Mouse (Mus musculus): ENCODE results near the gene Rom1. TPM values are rescaled to one million over a fixed set of nuclear protein-coding genes. Genes with fewer than 3 reads are reported as not detected.
"Not testable (repeated sequence)": the region's sequence is repeated elsewhere in the genome, so short reads cannot be mapped to it uniquely, and the experiment has no call there.

Gene Rom1
- total RNA-seq, 2 experiments from 2014 or later, result 4.2 to 5.6 TPM

DNA sequence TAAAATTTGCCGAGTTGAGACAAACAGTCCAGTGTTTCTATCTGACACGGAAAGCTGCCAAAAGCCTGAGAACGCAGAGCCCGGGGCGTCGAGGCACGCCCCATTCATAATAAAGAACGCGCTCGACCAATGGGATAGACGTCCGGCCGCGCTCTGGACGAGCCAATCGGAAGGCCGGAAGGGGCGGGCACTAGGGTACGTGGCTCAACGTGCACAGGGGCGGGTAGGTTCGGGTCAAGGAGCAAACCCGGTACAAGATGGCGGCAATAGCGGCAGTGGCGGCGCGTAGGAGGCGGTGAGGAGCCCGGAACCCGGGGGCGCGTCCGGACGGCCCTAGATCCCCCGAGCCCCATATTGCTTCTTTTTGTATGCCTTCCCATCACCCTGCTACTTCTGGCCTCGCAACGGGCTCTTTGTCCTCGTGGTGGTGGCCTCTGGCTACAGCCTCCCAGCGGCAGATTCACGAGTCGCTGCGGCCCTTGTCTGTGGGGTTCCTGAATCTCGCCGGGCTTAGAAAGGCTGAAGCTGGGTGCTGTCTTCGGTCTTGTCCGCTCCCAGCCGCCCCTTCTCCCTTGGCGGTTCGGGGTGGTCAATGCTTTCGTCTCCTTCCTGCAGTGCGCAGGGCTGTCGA, 31.2 kb downstream of the Rom1 start, which contains the start of gene Ganab:
Ganab (plus strand) TSS at position 207 of the 631 bp plus-strand sequence.
- peak; percentile 91 for DNase-seq

DNA sequence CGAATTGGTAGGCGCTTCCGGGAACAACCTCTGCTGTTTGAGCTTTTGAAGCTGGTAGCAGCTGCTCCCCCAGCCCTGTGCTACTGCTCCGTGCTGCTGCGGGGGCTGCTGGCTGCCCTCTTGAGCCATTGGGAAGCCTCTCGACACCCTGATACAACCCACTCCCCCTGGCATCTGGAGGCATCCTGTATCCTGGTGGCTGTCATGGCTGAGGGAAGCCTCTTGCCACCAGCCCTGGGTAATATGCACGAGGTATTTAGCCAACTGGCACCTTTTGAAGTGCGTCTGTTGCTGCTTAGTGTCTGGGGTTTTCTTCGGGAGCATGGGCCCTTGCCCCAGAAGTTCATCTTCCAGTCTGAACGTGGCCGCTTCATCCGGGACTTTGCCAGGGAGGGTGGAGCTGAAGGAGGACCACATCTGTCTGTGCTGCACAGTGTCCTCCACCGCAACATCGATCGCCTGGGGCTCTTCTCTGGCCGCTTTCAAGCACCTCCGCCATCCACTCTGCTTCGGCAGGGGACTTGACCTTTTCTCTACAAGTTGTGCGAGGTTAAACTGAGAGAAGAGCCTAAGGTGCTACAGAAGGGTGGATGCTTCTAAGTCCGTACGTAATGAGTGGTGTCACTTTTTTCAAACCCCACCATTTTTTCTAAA, 31.8 kb downstream of the Rom1 start:
- DNase-seq, result peak; percentile 58

DNA sequence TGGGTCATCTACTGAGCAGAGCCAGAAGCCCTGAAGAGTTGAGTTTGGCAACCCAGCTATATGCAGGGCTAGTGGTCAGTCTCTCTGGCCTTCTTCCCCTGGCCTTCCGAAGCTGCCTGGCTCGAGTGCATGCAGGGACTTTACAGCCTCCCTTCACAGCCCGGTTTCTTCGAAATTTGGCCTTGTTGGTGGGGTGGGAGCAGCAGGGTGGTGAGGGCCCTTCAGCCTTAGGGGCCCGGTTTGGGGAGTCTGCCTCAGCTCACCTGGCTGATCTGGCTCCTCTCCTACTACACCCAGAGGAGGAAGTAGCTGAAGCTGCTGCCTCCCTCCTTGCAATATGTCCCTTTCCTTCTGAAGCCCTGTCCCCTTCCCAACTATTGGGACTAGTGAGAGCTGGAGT, 32.9 kb downstream of the Rom1 start:
- not testable (repeated sequence) for DNase-seq

DNA sequence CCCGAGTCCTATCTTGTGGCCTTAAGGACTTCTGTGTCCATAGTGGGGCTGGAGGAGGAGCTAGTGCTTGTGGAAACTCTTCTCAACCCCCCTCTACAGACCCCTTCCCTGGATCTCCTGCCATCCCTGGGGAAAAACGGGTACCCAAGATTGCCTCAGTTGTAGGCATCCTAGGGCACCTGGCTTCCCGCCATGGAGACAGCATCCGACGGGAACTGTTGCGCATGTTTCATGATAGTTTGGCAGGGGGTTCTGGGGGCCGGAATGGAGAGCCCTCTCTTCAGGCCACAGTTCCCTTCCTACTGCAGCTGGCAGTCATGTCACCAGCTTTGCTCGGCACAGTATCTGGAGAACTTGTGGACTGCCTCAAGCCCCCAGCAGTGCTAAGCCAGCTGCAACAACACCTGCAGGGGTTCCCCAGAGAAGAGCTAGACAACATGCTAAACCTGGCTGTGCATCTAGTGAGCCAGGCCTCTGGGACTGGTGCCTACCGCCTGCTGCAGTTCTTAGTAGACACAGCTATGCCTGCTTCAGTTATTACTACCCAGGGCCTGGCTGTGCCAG, 33.7 kb downstream of the Rom1 start:
- DNase-seq, result no peak

DNA sequence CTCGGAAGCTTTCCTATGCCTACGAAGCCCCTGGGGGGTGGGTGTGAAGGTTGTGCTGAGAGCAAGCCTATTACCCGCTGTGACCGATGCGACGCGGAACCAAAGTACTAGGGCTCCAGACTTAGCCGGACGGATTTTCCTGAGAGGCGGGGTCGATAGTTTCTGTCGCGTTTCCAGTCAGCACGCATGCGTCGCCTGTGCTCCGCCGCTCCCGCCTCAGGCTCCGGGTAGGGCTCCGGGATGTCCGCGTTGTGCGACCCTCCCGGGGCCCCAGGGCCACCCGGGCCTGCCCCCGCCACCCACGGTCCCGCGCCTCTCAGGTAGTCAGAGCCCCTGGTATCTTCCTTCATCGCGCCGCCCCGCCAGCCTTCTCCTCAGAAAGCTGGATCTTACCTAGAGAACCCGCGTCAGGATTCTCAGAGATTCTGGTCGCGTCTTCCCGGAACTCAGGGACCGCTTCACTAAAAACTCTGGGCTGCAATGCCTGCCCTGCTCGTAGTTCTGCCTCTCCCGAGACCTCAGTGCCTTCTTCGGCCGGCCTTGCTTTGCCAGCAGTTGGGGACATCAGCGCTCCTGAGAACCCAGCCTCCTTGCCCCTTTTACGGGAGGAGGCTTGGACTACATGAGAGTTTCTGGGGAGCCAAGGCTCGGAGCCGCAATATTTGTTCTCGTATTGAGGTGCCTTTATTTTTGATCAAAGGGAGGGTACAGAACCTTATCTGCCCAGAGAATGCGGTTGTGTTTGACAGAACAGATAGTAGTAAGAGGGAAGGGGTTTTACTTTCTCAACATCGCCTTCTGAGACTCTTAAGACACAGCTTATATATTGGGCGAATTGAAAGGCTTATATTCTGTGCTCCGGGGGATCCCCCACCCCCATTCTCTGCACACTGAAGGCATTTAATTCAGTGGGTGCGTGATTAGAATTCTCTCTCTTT, 36.1 kb downstream of the Rom1 start, which contains the start of gene Ints5:
Ints5 (plus strand) TSS at position 177 of the 938 bp plus-strand sequence.
- peak; percentile 80 for DNase-seq

DNA sequence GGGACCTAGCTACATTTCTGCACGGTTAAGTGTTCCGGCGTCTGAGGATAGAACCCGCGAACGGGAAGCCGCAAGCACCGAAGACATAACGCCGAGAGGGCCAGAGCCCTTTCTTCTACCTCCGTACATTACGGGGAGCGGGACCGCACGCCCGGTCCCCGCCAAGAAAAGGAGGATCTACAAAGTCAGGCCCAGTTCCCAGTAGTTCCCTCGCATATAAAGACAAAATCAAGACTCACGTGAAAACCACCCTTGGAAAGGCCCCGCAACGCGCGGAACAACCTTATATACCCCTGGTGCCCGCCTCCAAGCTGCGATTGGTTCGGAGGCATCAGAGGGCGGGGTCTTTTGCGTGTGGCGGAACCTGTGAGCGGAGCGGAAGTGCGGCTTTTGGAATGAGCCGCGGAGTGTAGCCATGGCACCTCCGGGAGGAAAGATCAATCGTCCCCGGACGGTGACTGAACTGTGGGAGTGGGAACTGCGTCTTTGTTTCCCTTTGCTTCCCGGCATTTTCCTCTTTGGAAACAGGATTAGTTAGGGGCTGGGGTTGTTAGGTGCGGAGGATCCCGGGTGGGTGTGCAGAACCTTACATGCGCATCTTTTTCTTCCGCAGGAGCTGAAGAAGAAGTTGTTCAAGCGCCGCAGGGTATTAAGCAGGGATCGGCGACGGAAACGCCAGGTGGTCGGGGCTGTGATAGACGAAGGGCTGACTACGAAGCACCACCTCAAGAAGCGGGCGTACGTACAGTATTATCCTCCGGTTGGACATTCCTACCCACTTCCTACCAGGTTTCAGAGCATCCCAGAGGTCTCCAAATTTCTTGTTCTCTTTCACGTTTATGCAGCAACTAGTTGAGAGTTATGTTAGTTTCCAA, 40.4 kb downstream of the Rom1 start, which contains the start of the genes 1810009A15Rik and Gm49416:
1810009A15Rik (plus strand) TSS at position 343 of the 875 bp plus-strand sequence.
Gm49416 (plus strand) TSS at position 416 of the 875 bp plus-strand sequence.
- peak; percentile 91 for DNase-seq

DNA sequence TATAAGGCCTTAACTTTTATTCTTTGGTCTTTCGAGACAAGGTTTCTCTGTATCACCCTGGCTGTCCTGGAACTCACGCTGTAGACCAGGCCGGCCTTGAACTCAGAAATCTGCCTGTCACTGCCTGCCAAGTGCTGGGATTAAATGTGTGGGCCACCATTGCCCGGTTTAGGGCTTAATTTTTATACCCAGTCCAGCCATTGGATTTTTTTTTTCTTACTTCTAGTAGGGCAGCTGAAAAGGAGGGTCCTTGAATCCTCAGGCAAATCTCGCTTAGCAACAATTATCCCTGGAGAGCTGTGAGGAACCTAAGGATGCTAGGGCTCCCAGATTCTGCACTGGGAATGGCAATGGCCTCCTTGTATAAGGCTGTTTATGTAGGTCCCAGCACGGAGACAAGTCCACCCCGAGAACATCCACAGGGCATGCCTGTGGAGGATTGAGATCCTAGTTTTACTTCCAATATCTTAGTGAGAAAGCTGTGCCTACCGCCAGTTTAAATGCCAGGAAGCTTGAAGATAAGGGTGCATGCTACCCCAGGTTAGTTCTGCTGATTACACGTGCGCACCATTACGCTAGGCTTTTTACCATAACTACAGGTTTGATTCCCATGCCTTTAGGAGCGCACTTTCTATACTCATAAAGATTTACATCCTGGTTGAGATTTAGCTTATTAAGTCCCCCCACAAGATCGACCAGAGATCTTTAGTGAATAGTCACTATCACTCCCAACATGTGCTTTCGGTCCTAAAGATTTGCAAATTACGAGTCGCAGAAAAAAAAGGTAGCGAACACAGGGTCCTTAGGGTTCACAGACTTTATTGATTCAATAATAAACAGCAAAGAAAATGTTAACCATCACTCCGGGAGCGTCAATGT, 41.3 kb downstream of the Rom1 start:
- no peak for DNase-seq

DNA sequence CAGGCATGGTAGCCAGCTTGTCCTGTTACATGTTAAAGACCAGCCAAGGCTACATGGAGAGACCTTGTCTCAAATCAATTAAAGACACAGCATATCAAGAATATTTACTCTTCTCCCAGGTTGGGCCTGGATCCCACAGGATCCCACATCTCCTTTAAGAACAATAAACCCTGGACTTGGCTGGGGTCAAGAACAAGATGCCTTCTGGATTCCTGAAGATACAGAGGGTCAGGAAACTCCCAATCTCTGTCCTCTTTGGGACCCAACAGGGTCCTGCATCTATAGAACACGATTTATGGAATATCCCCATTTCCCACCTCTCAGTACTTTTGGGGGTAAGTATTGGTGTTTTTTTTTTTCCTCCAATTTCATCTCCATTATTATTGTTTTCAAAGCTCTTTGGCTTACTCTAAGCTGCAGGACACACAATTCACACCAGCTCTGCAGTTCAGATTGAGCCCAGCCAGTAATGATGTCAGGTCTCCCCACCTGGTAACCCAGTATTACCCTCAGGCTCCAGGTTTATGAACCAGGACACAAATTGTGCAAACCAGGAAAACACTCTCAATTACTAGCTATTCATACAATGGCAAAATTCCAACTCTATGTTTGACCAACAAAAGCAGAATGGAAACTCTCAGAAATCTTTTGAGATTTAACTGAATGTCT, 42.1 kb downstream of the Rom1 start:
- no peak for DNase-seq

DNA sequence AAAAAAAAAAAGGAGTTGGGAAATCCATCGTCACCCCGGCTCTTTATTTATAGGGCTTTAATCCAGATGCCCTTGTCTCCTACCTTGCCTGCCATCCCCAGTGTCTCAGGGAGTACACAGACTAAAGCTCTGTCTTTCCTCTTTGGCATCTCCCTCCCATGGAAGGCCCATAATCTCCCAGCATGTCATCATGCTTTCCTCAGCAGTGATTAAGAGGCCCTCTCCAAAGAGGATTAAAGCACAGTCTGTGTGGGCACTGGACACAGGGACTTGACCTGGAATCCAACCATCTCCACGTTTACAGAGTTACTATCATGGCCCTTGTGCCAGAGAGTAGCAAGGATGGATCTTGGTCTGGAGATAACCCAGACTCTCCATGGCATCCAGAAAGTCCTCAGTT, 45.5 kb downstream of the Rom1 start, which contains the start of the genes Lbhd1 and Gm49403:
Lbhd1 (plus strand) TSS at position 117 of the 400 bp plus-strand sequence.
Gm49403 (plus strand) TSS at position 315 of the 400 bp plus-strand sequence.
- no peak for DNase-seq

DNA sequence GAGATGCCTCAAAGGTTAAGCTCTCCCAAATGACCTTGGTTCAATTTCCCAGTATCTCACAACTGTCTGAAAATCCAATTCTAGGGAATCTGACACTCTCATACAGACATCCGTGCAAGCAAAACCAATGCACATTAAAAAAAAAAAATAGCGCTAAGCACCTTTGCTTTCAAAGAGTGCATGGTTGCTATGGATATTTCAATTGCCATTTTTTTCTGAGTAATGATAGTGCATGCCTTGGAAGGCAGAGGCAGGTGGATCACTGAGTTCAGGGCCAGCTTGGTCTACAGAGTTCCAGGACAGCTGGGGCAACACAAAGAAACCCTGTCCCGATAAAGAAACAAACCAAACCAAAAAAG, 48.1 kb downstream of the Rom1 start:
- DNase-seq, result no peak

DNA sequence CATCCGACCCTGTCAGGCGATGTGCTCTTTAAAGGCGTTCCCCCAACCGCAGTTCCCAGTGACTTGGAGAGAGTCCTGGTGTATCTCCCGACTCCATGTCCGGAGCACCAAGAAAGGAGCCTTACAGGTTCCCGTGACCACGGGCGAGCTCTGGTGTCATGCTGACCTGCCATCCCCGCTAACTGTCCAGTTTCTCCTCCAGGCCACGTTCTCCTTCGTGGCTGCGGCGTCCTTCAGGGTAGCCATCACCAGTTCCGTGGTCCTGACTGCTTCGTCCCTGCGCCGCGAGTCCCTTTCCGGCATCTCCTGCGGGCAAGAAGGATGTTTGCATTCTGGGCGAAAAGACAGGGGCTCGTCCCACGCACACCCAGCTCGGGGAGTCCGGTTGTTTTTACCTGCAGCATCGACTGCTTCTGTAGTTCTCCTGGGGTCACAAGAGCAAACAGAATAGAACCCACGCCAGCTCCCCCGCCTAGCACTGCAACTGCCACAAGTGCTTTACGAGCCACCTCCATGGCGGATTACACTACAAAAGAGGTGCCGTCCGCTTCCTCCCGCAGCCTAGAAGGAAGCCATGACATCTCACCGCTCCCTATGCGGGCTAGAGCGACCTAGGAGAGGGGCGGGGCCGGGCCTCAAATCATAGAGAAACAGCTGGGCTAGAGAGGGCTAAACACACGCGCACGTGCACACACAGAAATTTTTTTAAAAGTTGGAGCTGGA, 48.7 kb downstream of the Rom1 start, which contains the start of gene Uqcc3:
Uqcc3 (minus strand) TSS at position 613 of the 723 bp plus-strand sequence.
- DNase-seq, result peak; percentile 84

Small RNA genes within 50 kb of the gene (microRNA-seq; reads per million reads assigned to microRNA genes)
- gene Mir5136, result 0 to 0.25 reads per million in 2 experiments

Other genes starting within 250 kb of the Rom1 start
- gene Slc3a2, start 206.0 kb downstream of the Rom1 start, total RNA-seq (2021), result 10 to 100 TPM; 29.4 to 36.7 TPM
- 10 to 100 TPM; 26.5 to 27.4 TPM for gene Wdr74, start 193.5 kb downstream of the Rom1 start, total RNA-seq (2021)
- gene 1700092M07Rik, start 188.6 kb downstream of the Rom1 start, total RNA-seq (2021), result under 1 TPM in 1 of 2 experiments, not detected in 1; 0.65 TPM
- gene Stx5a, start 187.9 kb downstream of the Rom1 start, total RNA-seq (2021), result 10 to 100 TPM; 35.6 to 46.3 TPM
- gene Nxf1, start 172.3 kb downstream of the Rom1 start, total RNA-seq (2021), result 10 to 100 TPM; 40.8 to 61.8 TPM
- 10 to 100 TPM; 81.9 to 82.5 TPM for gene Tmem223, start 158.4 kb downstream of the Rom1 start, total RNA-seq (2021)
- gene Tmem179b, start 154.9 kb downstream of the Rom1 start, total RNA-seq (2021), result 10 to 100 TPM; 13.6 to 14.1 TPM
- 10 to 100 TPM in 1 of 2 experiments, 1 to 10 TPM in 1; 8.5 to 12.0 TPM for gene Taf6l, start 142.9 kb downstream of the Rom1 start, total RNA-seq (2021)
- 10 to 100 TPM; 40.9 to 45.1 TPM for gene Polr2g, start 130.8 kb downstream of the Rom1 start, total RNA-seq (2021)
- gene Zbtb3, start 126.8 kb downstream of the Rom1 start, total RNA-seq (2021), result 1 to 10 TPM; 1.0 to 1.4 TPM
- 10 to 100 TPM; 11.8 to 15.7 TPM for gene Ttc9c, start 110.0 kb downstream of the Rom1 start, total RNA-seq (2021)
- gene Hnrnpul2, start 109.3 kb downstream of the Rom1 start, total RNA-seq (2021), result 10 to 100 TPM; 42.2 to 47.8 TPM
- gene AC129217.1, start 99.6 kb downstream of the Rom1 start, total RNA-seq (2021), result not detected
- 10 to 100 TPM; 16.8 to 19.5 TPM for gene Bscl2, start 91.9 kb downstream of the Rom1 start, total RNA-seq (2021)
- under 1 TPM; 0.66 to 0.77 TPM for gene Gng3, start 90.2 kb downstream of the Rom1 start, total RNA-seq (2021)
- gene Lrrn4cl, start 78.6 kb downstream of the Rom1 start, total RNA-seq (2021), result 10 to 100 TPM; 11.5 to 14.0 TPM
- 100 to 1,000 TPM; 169 to 172 TPM for gene Ubxn1, start 57.9 kb downstream of the Rom1 start, total RNA-seq (2021)
- 10 to 100 TPM; 55.2 to 58.1 TPM for gene Uqcc3, start 48.4 kb downstream of the Rom1 start, total RNA-seq (2021)
- gene Lbhd1, start 45.6 kb downstream of the Rom1 start, total RNA-seq (2021), result 10 to 100 TPM in 1 of 2 experiments, 1 to 10 TPM in 1; 7.2 to 11.8 TPM
- not detected for gene Gm49403, start 45.4 kb downstream of the Rom1 start, total RNA-seq (2021)
- gene 1810009A15Rik, start 40.5 kb downstream of the Rom1 start, total RNA-seq (2021), result 10 to 100 TPM; 25.6 to 29.6 TPM
- gene Gm49416, start 40.4 kb downstream of the Rom1 start, total RNA-seq (2021), result 1 to 10 TPM in 1 of 2 experiments, not detected in 1; 3.3 TPM
- 10 to 100 TPM; 10.7 to 14.6 TPM for gene Ints5, start 36.4 kb downstream of the Rom1 start, total RNA-seq (2021)
- 10 to 100 TPM; 42.1 to 58.8 TPM for gene Ganab, start 31.3 kb downstream of the Rom1 start, total RNA-seq (2021)
- 10 to 100 TPM; 23.4 to 27.6 TPM for gene B3gat3, start 9.0 kb downstream of the Rom1 start, total RNA-seq (2021)
- gene Eml3, start 196 bp upstream of the Rom1 start, total RNA-seq (2021), result 10 to 100 TPM; 11.7 to 15.9 TPM
- gene Mta2, start 12.5 kb upstream of the Rom1 start, total RNA-seq (2021), result 10 to 100 TPM; 37.7 to 49.7 TPM
- 10 to 100 TPM in 1 of 2 experiments, 1 to 10 TPM in 1; 9.1 to 11.2 TPM for gene Tut1, start 24.5 kb upstream of the Rom1 start, total RNA-seq (2021)
- 100 to 1,000 TPM; 640 to 671 TPM for gene Eef1g, start 37.7 kb upstream of the Rom1 start, total RNA-seq (2021)
- 100 to 1,000 TPM; 235 to 267 TPM for gene Ahnak, start 59.9 kb upstream of the Rom1 start, total RNA-seq (2021)
- gene Scgb1a1, start 158.6 kb upstream of the Rom1 start, total RNA-seq (2021), result under 1 TPM in 1 of 2 experiments, not detected in 1; 0.63 TPM
- gene Asrgl1, start 206.3 kb upstream of the Rom1 start, total RNA-seq (2021), result 10 to 100 TPM; 11.1 to 14.2 TPM

Measured in gastrocnemius, postnatal 10 days (tissue).